Mouse (Mus musculus): Measurements from ENCODE around the gene Lactb.
A peak's percentile ranks its signal among the peaks of the same experiment; 100 is the strongest.

Lactb gene

GRCm38 (mm10) chr9:66975239-66975645 lies at the start of gene Lactb:
TSS of gene Lactb (minus strand) at chr9:66975484.
- DNase-seq (ENCODE audit: low spot score in 2 of 2), result peak; percentile 94 to 99

DNA sequence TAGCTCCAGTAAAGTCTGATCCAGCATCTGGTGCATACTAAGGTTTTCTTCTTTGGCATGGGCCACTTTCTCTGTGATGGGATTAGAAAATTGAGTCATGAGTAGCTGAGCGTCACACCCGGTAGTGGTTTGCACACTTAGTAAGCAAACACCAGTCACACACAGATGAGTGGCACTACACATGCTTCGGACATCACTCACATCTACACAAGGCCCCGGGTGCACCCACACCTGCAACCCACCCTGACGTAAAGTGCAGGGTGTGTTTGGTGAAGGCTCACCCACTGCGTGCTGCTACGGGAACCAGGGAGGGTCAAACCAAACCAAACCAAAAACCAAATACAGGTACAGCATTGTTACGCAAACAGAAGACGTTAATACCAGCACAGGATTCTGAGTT lies 48.1 kb upstream of the Lactb start:
- DNase-seq (ENCODE audit: low spot score in 2 of 2), result no peak

GRCm38 (mm10) chr9:67020063-67020462 lies 44.8 kb upstream of the Lactb start:
- peak in 1 of 2 experiments; percentile 30 for DNase-seq (ENCODE audit: low spot score in 2 of 2)

DNA sequence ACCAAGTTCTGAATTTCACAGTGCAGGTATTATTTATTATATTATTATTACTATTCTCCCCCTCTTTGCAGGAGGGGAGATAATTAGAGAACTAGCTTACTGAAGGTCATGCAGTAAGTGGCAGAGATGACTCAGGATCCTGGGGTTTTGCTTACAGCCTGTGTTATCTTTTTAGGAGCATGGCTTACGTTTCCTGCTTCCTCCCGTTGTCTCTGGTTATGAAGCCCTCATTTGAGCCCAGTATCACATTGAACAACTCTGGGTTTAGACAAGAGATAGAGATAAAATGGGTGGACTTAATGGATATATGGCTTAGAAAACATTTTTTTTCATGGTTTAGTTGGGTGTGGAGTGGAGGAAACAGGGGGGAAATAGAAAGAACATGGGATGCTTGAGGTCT lies 38.2 kb upstream of the Lactb start:
- no peak for DNase-seq (ENCODE audit: low spot score in 2 of 2)

- DNase-seq (ENCODE audit: low spot score in 2 of 2), result no peak
Measured at GRCm38 (mm10) chr9:67012470-67012869, 37.2 kb upstream of the Lactb start.

DNA sequence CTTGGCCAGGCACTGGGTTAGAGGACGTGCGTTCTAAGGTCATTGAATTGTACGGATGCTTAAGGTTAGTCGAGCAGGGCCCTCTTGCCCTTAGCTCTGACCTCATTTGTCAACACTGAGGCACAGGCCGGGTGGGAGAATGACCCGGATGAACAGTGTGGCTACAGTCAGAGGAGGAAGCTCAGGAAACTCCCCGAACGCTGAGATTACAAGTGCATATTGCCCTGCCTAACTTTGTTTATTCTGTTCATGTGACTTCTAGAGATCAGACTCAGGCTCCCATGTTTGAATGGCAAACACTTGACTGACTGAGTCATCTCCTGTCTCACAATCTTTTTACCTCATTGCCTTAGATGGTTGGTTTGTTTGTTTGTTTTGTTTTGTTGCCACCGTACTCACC lies 36.2 kb upstream of the Lactb start:
- no peak for DNase-seq (ENCODE audit: low spot score in 2 of 2)

DNA sequence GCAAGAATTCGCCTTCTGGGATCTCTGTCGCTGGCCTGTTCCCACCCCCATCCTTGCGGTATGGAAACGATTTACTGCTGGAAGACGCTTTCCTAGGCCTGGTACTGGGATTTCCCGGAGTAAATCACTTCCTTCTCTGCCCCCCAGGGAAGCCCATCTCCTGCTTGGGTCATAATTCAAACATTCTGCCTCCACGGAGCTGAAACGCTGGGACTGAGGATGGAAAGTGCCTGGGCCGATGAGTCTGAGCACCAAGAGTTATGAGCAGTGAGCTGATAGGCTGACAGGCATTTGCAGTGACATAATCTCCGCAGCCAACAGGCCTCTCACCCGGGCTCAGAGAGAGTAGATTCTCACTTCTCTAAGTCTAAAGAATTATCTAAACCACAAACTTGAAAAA lies 33.5 kb upstream of the Lactb start:
- DNase-seq (ENCODE audit: low spot score in 2 of 2), result no peak

- no peak for DNase-seq (ENCODE audit: low spot score in 2 of 2)
Measured at GRCm38 (mm10) chr9:67006376-67006775, 31.1 kb upstream of the Lactb start.

DNA sequence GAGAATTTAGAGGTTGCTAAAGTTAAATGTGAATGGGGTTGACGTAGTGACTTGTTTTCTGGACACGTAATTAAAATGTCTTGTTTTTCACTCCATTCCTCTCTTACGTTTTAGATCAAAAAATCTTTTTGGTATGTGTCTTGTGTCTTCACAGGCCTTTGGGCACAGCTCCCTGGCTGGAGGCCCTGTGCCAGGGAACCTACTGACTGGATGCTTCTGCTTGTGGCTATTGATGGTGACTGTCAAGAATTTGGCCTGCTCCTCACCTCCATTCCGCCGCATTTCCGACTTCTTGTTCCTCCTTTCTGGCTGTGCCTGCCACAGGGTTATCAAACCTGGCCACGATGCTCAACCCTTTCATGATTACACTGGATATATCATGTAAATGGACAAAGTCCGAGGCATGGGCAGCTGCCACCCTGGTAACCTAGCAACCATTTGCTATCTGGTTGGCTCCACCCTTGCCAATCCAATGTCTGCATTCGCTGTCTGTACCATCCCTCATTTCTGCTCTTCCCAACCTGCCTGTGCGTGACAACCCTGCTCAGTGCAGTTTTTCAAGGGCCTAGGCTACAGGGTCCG lies 30.0 kb upstream of the Lactb start:
- DNase-seq (ENCODE audit: low spot score in 2 of 2), result no peak

GRCm38 (mm10) chr9:67003656-67004055 lies 28.4 kb upstream of the Lactb start:
- no peak for DNase-seq (ENCODE audit: low spot score in 2 of 2)

DNA sequence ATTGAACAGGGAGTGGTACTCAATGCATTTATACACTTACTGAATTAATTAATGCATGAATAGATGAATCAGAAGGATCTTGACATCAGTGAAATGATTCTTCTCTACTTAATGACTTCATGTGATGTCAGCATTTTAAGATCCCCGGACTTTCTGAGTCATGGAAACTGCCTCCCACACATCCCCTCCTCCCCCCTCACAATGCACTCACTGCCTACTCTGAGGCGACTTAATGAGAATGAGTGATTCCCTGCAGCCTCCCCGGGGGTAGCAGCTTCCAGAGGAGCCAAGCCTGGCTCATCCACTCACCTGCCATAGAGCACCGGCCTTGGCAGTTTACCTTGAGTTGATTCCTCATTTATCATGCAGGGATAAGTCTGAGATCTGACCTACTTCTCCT lies 27.9 kb upstream of the Lactb start:
- no peak for DNase-seq (ENCODE audit: low spot score in 2 of 2)

GRCm38 (mm10) chr9:67001506-67001905 lies 26.2 kb upstream of the Lactb start:
- DNase-seq (ENCODE audit: low spot score in 2 of 2), result no peak

- peak; percentile 66 to 87 for DNase-seq (ENCODE audit: low spot score in 2 of 2)
Measured at GRCm38 (mm10) chr9:67001050-67001449, 25.8 kb upstream of the Lactb start.

GRCm38 (mm10) chr9:66999698-67000097 lies 24.4 kb upstream of the Lactb start:
- no peak for DNase-seq (ENCODE audit: low spot score in 2 of 2)

DNA sequence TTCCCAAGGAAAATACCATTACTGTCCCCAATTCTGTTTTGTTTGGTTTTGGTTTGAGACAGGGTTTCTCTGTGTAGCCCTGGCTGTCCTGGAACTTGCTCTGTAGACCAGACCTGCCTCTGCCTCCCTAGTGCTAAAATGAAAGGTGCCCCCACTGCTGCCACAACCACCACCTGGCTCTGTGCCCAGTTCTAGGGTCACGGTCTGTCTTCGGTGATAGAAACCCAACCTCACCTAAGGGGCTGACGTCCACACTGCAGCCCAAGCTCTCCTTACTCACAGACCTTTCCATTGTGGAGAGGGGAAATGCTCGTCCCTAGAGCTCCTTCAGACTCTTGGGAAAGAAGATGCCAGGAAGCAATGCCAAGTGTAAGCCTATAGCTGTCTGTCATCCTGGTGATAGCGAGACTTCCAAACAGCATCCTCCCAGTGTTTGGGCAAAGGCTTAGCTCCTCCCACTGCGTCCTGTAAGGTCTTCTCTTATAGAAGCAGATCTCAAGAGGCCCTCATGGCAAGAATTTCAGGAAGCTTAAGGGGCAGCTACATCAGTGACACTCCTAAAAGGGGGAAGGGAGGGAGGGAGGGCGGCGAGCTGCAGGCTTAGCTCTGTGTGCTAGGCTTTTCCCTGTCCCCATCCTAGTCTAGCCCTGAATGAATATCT lies 16.6 kb upstream of the Lactb start:
- no peak for DNase-seq (ENCODE audit: low spot score in 2 of 2)

GRCm38 (mm10) chr9:66991021-66991749 lies 15.9 kb upstream of the Lactb start:
- DNase-seq (ENCODE audit: low spot score in 2 of 2), result no peak

- no peak for DNase-seq (ENCODE audit: low spot score in 2 of 2)
Measured at GRCm38 (mm10) chr9:66990046-66990445, 14.8 kb upstream of the Lactb start.

GRCm38 (mm10) chr9:66989581-66989980 lies 14.3 kb upstream of the Lactb start:
- DNase-seq (ENCODE audit: low spot score in 2 of 2), result no peak

DNA sequence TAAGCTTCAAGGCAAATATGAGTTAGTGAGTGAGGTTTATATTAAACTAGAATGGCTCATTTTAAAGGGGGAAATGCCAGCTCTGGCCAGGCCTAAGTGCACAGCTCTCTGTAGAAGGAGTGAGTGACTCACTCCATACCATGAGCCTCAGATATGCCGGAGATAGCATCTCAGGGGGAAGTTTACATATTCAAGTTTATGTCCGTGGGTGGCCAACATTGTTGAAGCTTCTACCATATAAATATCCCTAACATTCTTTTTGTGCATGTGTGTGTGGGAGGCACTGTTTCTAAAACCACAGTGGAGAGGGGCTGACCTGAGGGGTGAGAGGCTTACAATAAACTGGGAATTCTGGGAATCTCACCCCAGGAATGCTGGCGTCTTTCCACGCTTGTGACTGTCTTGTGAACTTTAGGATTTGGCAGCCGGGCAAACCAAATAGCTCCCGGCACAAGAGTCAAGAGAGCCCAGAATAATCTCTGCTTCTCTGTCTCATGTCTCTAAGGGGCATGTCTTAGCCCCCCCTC lies 13.7 kb upstream of the Lactb start:
- DNase-seq (ENCODE audit: low spot score in 2 of 2), result no peak

DNA sequence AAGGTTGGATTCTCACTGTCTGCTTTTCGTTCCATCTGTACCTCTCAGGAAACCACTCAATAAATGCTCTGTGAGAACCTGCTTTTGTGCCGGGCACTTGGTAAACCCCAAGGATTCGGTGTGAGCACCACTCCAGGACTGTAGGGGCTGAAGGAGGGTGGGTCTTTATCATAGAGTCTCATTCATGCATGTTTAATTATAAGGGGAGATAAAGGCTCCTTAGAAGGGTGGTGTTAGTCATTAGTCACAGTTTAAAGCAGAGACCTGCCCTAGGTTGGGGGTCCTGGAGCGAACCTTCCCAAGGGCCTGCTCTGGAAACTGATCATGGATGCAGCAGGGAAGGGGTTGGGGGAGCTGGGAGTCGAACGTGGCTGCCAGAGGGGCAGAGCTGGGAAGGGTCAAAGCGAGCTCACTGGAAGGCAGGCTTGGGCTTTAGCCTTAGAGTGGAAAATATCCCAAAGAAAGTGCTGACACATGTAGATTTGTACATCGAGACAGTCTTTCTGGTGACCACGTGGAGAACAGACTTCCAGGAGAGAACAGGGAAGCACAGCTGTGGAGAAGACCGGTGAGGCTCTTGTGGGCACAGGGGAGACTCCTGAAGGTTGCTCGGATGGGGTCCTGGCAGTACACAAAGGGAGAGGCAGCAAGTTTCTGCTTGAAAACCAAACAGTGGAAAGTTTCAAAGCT lies 13.1 kb upstream of the Lactb start:
- no peak for DNase-seq (ENCODE audit: low spot score in 2 of 2)

- no peak for DNase-seq (ENCODE audit: low spot score in 2 of 2)
Measured at GRCm38 (mm10) chr9:66985377-66985776, 10.1 kb upstream of the Lactb start.

GRCm38 (mm10) chr9:66982085-66982484 lies 6.8 kb upstream of the Lactb start:
- DNase-seq (ENCODE audit: low spot score in 2 of 2), result no peak
